Mouse (Mus musculus) thymus, adult 2 months (tissue): ENCODE measurements around the gene Hrk.

ENCODE experiments used
- CTCF ChIP-seq: fragments of 200-500 bp; IDR thresholded peaks from 2 replicates; pipeline ENCODE4 v1.5.1; 2012; ENCODE audit warnings: mild to moderate bottlenecking, control low read depth, low read length, moderate library complexity, borderline replicate concordance; ENCODE audit not compliant: control insufficient read depth, poor library complexity, insufficient read depth; ENCODE audit errors: extremely low read depth
- POLR2A ChIP-seq: fragments of 200-500 bp; IDR thresholded peaks from 2 replicates; pipeline ENCODE4 v1.6.1; 2012; ENCODE audit warnings: mild to moderate bottlenecking, low read length, control low read depth, moderate library complexity; ENCODE audit not compliant: control insufficient read depth, poor library complexity, insufficient read depth; ENCODE audit errors: extremely low read depth

DNA sequence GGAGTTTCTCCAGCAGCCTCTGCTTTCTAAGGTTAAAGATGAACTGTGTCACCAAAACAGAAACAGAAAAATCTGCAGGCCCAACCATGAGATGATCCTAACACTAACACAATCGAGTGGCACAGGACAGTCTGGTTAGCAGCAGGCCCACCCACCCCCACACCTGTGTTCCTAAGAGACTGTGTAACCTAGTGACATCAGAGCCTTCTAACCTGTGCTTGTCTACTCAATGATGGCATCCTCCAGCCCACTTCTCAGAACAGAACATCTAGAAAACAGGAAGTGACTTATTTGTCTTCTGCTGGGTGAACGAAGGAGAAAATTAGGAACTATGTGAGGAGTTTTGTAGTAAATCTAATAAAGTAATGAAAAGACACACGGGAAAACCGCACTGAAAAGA is 42.5 kb upstream of the Hrk start:
- TF ChIP-seq CTCF (no peak), POLR2A (no peak)
